Mouse (Mus musculus) neural tube, embryonic 13.5 days (tissue): ENCODE measurements at regions not wholly inside any gene's neighbourhood (a gene's known extent, or its start where the extent isn't known, plus 50 kb on each side); places are given as distances from the start of the nearest gene placed in this dataset.

Experiments
- ATAC-seq: fragments of 200-750 bp; cut with Nextera tagmentation; 2 replicates; pipeline ENCODE4 v1.8.0; 2017; ENCODE audit warnings: low read depth, mild to moderate bottlenecking, moderate TSS enrichment, moderate library complexity
- H3K27ac ChIP-seq: fragments of 300-500 bp; sonication (generic); replicated peaks from 2 replicates; pipeline ENCODE4 v1.5.1; 2015; ENCODE audit warnings: moderate library complexity, mild to moderate bottlenecking, inconsistent platforms
- H3K27me3 ChIP-seq: fragments of 300-500 bp; sonication (generic); 2 replicates; pipeline ENCODE4 v1.6.1; 2015; ENCODE audit warnings: mild to moderate bottlenecking, inconsistent platforms
- H3K36me3 ChIP-seq: fragments of 300-500 bp; sonication (generic); 2 replicates; pipeline ENCODE4 v1.6.1; 2015; ENCODE audit warnings: mild to moderate bottlenecking, inconsistent platforms
- H3K4me1 ChIP-seq: fragments of 300-500 bp; sonication (generic); replicated peaks from 2 replicates; pipeline ENCODE4 v1.6.1; 2015; ENCODE audit warnings: inconsistent platforms
- H3K4me2 ChIP-seq: fragments of 300-500 bp; sonication (generic); 2 replicates; pipeline ENCODE4 v1.6.1; 2015; ENCODE audit warnings: inconsistent platforms, mild to moderate bottlenecking, moderate library complexity
- H3K4me3 ChIP-seq: fragments of 300-500 bp; sonication (generic); 2 replicates; pipeline ENCODE4 v1.5.1; 2015; ENCODE audit warnings: mild to moderate bottlenecking, inconsistent platforms
- H3K9ac ChIP-seq: fragments of 300-500 bp; sonication (generic); 2 replicates; pipeline ENCODE4 v1.6.1; 2015; ENCODE audit warnings: moderate library complexity, mild to moderate bottlenecking, inconsistent platforms
- H3K9me3 ChIP-seq: fragments of 300-500 bp; sonication (generic); 2 replicates; pipeline ENCODE4 v1.6.1; 2016; ENCODE audit warnings: inconsistent platforms
- WGBS: fragments of 180-500 bp; shearing (Covaris S2); methylation state at CpG from one replicate; pipeline ENCODE4 v1.1.7; 2015; 5-methylcytosine and 5-hydroxymethylcytosine counted together

GRCm38 (mm10) chr6:143622161-143622560 lies 455.1 kb downstream of the Etnk1 start:
- Histone ChIP-seq H3K4me1 (0 out of 2 replicates have a peak, but pooled peaks cover 4% of the 10 kb centered on the region), H3K4me2 (no peak overlapping the region), H3K36me3 (no peaks in the 10 kb centered on the region), H3K27me3 (no peaks in the 10 kb centered on the region), H3K9ac (no peak overlapping the region), H3K9me3 (no peaks in the 10 kb centered on the region), H3K4me3 (no peak overlapping the region), H3K27ac (no peak overlapping the region)
- no peak for ATAC-seq
- 90% methylated on average over 2 of the region's 2 CpGs for WGBS

DNA sequence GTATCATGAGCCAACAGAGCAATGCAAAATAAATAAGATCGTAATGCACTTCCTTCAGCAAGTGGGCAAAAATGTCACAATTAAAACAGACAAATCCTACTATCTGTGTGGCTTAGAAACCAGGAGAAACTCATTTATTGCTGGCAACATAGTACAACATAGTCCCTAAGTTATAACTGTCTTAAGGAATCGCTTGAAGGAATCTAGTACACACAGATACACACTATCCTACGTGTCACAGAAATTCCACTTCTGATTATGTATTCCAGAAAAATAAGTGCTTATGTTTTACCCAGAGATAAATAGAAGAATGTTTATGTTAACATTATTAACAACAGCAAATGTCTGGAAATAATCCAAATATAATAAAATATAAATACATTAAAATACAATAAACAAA lies 457.9 kb downstream of the Etnk1 start:
- no peak for ATAC-seq
- Histone ChIP-seq H3K9ac (no peak overlapping the region), H3K36me3 (no peaks in the 10 kb centered on the region), H3K4me3 (no peak overlapping the region), H3K27me3 (no peaks in the 10 kb centered on the region), H3K4me1 (no peaks in the 10 kb centered on the region), H3K4me2 (no peak overlapping the region), H3K27ac (no peak overlapping the region), H3K9me3 (no peaks in the 10 kb centered on the region)
- WGBS: 89% methylated on average over 3 of the region's 3 CpGs

GRCm38 (mm10) chr6:143631581-143631980 lies 464.6 kb downstream of the Etnk1 start:
- 63% methylated on average over 7 of the region's 7 CpGs for WGBS
- Histone ChIP-seq H3K9ac (no peak overlapping the region), H3K27ac (no peak overlapping the region), H3K36me3 (no peaks in the 10 kb centered on the region), H3K4me1 (peaks cover 7% of the 10 kb centered on the region), H3K9me3 (no peaks in the 10 kb centered on the region), H3K4me2 (no peak overlapping the region), H3K27me3 (no peaks in the 10 kb centered on the region), H3K4me3 (no peak overlapping the region)
- no peak for ATAC-seq

GRCm38 (mm10) chr6:143633710-143634109 lies 466.7 kb downstream of the Etnk1 start:
- H3K4me3 ChIP-seq: no peak overlapping the region
- no peaks in the 10 kb centered on the region for H3K36me3 ChIP-seq
- no peak for ATAC-seq
- 85% methylated on average over 6 of the region's 6 CpGs for WGBS
- no peak overlapping the region for H3K27ac ChIP-seq
- no peak overlapping the region for H3K4me2 ChIP-seq
- H3K4me1 ChIP-seq: peaks cover 7% of the 10 kb centered on the region
- H3K9ac ChIP-seq: no peak overlapping the region
- no peaks in the 10 kb centered on the region for H3K9me3 ChIP-seq
- no peaks in the 10 kb centered on the region for H3K27me3 ChIP-seq

DNA sequence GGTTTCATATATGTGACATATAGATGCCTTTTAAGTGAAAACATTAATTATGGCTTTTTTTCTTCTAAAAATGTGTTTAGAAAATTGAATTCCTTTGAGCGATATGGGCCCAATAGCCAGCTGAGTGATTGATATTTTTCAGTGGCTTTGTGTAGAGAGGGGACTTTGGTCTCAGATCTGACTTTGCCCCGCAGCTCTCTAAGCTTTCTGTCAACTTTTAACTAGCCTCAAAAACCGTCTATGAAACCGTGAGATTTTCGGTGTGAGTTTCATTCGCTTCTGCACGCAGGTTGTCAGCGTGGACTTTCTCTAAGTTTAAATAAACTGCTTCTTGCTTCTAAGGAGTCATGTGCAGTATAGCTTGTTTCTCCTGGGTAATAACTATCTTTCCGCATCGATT lies 467.3 kb downstream of the Etnk1 start:
- H3K9me3 ChIP-seq: no peaks in the 10 kb centered on the region
- H3K36me3 ChIP-seq: no peaks in the 10 kb centered on the region
- H3K4me3 ChIP-seq: no peak overlapping the region
- H3K4me1 ChIP-seq: peaks cover 7% of the 10 kb centered on the region
- no peak overlapping the region for H3K9ac ChIP-seq
- H3K4me2 ChIP-seq: no peak overlapping the region
- H3K27me3 ChIP-seq: no peaks in the 10 kb centered on the region
- no peak for ATAC-seq
- 80% methylated on average over 10 of the region's 10 CpGs for WGBS
- H3K27ac ChIP-seq: no peak overlapping the region

DNA sequence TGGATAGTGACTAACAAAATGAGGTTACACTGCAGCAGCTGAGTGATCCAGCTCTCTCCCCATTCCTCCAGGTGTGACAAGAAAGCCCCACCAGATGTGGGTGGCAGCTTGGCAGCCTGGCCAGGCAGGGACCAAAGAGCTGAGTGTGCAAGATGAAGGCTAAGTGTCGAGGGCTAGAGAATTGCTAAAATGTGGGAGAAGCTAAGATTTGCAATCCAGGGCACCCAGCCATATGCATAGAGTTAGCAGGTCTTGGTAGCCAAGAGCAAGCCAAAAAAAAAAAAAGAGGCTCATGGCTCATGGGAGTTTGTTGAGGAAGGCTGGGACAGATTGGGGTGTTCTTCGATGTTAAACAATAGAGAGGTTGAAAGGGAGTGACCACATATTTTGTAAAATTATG lies 468.0 kb downstream of the Etnk1 start:
- Histone ChIP-seq H3K9me3 (no peaks in the 10 kb centered on the region), H3K4me3 (no peak overlapping the region), H3K4me1 (peaks cover 7% of the 10 kb centered on the region), H3K9ac (no peak overlapping the region), H3K36me3 (no peaks in the 10 kb centered on the region), H3K27me3 (no peaks in the 10 kb centered on the region), H3K27ac (no peak overlapping the region), H3K4me2 (no peak overlapping the region)
- no peak for ATAC-seq
- 85% methylated on average over 2 of the region's 2 CpGs for WGBS

GRCm38 (mm10) chr6:143640652-143641051 lies 473.6 kb downstream of the Etnk1 start:
- no peak overlapping the region for H3K9ac ChIP-seq
- H3K27me3 ChIP-seq: no peaks in the 10 kb centered on the region
- no peaks in the 10 kb centered on the region for H3K36me3 ChIP-seq
- WGBS: 70% methylated on average over 5 of the region's 5 CpGs
- H3K4me2 ChIP-seq: no peak overlapping the region
- no peaks in the 10 kb centered on the region for H3K9me3 ChIP-seq
- H3K4me3 ChIP-seq: no peak overlapping the region
- no peak for ATAC-seq
- H3K4me1 ChIP-seq: no peaks in the 10 kb centered on the region
- H3K27ac ChIP-seq: no peak overlapping the region

- WGBS: 91% methylated on average over 3 of the region's 3 CpGs
- no peak overlapping the region for H3K27ac ChIP-seq
- H3K9ac ChIP-seq: no peak overlapping the region
- H3K4me2 ChIP-seq: no peak overlapping the region
- H3K36me3 ChIP-seq: no peaks in the 10 kb centered on the region
- ATAC-seq: no peak
- H3K9me3 ChIP-seq: no peaks in the 10 kb centered on the region
- H3K4me1 ChIP-seq: no peaks in the 10 kb centered on the region
- no peaks in the 10 kb centered on the region for H3K27me3 ChIP-seq
- no peak overlapping the region for H3K4me3 ChIP-seq
These were observed 475.0 kb downstream of the Etnk1 start for GRCm38 (mm10) chr6:143642052-143642451.

DNA sequence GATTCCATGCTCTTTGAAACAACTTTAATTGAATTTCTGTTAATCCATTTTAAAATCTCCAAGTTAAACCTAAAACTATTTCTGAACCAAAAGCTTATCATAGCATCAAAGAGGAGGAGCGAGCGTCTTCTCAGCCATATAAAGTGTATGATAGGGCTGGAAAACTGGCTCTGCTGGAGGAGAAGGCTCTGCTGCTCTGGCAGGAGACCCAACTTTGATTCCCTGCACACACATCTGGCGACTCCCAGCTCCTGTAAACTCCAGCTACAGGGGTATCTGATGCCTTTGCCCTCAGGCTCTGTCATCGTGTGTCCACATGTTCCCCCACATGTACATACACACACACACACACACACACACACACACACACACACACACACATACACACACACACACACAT lies 479.0 kb downstream of the Etnk1 start:
- H3K4me2 ChIP-seq: no peak overlapping the region
- H3K27ac ChIP-seq: no peak overlapping the region
- H3K27me3 ChIP-seq: no peaks in the 10 kb centered on the region
- H3K4me3 ChIP-seq: no peak overlapping the region
- no peaks in the 10 kb centered on the region for H3K36me3 ChIP-seq
- WGBS: 87% methylated on average over 4 of the region's 4 CpGs
- no peak for ATAC-seq
- H3K9me3 ChIP-seq: no peaks in the 10 kb centered on the region
- no peak overlapping the region for H3K9ac ChIP-seq
- H3K4me1 ChIP-seq: no peaks in the 10 kb centered on the region

- Histone ChIP-seq H3K36me3 (no peaks in the 10 kb centered on the region), H3K9me3 (peaks cover 8% of the 10 kb centered on the region), H3K4me3 (no peak overlapping the region), H3K4me1 (no peaks in the 10 kb centered on the region), H3K4me2 (no peak overlapping the region), H3K9ac (no peak overlapping the region), H3K27me3 (no peaks in the 10 kb centered on the region), H3K27ac (no peak overlapping the region)
- 87% methylated on average over 3 of the region's 3 CpGs for WGBS
- ATAC-seq: no peak
These were observed 481.5 kb downstream of the Etnk1 start for GRCm38 (mm10) chr6:143648501-143648900.

- no peak overlapping the region for H3K9ac ChIP-seq
- no peaks in the 10 kb centered on the region for H3K36me3 ChIP-seq
- H3K4me2 ChIP-seq: no peak overlapping the region
- no peak overlapping the region for H3K4me3 ChIP-seq
- 65% methylated on average over 5 of the region's 5 CpGs for WGBS
- H3K27me3 ChIP-seq: no peaks in the 10 kb centered on the region
- no peaks in the 10 kb centered on the region for H3K4me1 ChIP-seq
- ATAC-seq: no peak
- no peak overlapping the region for H3K27ac ChIP-seq
- peaks cover 15% of the 10 kb centered on the region for H3K9me3 ChIP-seq
These were observed 489.6 kb downstream of the Etnk1 start for GRCm38 (mm10) chr6:143656576-143656975.

GRCm38 (mm10) chr6:143660837-143661236 lies 493.8 kb downstream of the Etnk1 start:
- 89% methylated on average over 3 of the region's 3 CpGs for WGBS
- Histone ChIP-seq H3K4me1 (no peaks in the 10 kb centered on the region), H3K27ac (no peak overlapping the region), H3K4me3 (no peak overlapping the region), H3K36me3 (no peaks in the 10 kb centered on the region), H3K27me3 (no peaks in the 10 kb centered on the region), H3K9ac (no peak overlapping the region), H3K9me3 (no peaks in the 10 kb centered on the region), H3K4me2 (no peak overlapping the region)
- ATAC-seq: no peak

DNA sequence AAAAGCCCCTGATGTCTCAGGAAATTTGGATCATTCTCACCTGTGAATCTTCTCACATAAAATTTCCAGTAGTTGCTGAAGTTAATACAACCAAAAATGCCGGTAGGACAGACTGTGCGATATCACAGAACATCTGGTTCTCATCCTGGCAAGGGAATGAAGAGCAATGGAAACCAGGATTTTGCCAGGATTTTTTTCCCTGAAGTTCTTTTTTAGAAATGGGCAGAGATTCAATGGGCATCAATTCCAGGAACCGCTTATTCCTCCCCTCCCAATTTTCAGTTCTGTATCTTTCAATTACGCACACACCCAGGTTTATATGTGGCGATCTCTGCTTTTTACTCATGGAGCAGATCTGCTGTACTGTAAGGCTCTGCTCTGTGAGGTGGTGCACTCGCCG lies 496.3 kb downstream of the Etnk1 start:
- WGBS: 96% methylated on average over 7 of the region's 7 CpGs
- Histone ChIP-seq H3K36me3 (no peaks in the 10 kb centered on the region), H3K27me3 (no peaks in the 10 kb centered on the region)

More for the DNA sequence above, 496.3 kb downstream of the Etnk1 start:
- H3K4me2 ChIP-seq: no peak overlapping the region
- H3K27ac ChIP-seq: no peak overlapping the region
- H3K9me3 ChIP-seq: no peaks in the 10 kb centered on the region
- H3K4me3 ChIP-seq: no peak overlapping the region
- no peak overlapping the region for H3K9ac ChIP-seq
- H3K4me1 ChIP-seq: no peaks in the 10 kb centered on the region
- ATAC-seq: no peak
